Mouse (Mus musculus): Measurements from ENCODE around the gene Cubn. TPM values are rescaled to one million over a fixed set of nuclear protein-coding genes. Genes with fewer than 3 reads are reported as not detected.

Cubn gene
- 8.5 and 13.7 TPM in 2 replicates for polyA plus RNA-seq (2015; fragmentation: Nextera tagmentation; extraction: Ambion mirVana)

GRCm38 (mm10) chr2:13491734-13492133, at the start of gene Cubn:
Gene Cubn, minus strand, starts transcription at chr2:13491813.
- WGBS, result 37% methylated on average over 8 of the region's 8 CpGs

GRCm38 (mm10) chr2:13539860-13540259, 48.2 kb upstream of the Cubn start:
- no peak overlapping the region for H3K4me2 ChIP-seq (ENCODE audit: low read depth, low read length)
- H3K36me3 ChIP-seq (ENCODE audit: control insufficient read depth, insufficient read depth, low read length), result no peaks in the 10 kb centered on the region
- no peaks in the 10 kb centered on the region for H3K9me3 ChIP-seq (ENCODE audit: control insufficient read depth, low read length)
- 0 out of 2 replicates have a peak, but pooled peaks cover 4% of the 10 kb centered on the region for H3K4me1 ChIP-seq (ENCODE audit: control insufficient read depth, insufficient read depth, low read length)
- WGBS, result 90% methylated on average over 1 of the region's 1 CpGs
- no peak overlapping the region for H3K9ac ChIP-seq (ENCODE audit: low read depth, low read length)
- no peak overlapping the region for H3K4me3 ChIP-seq (ENCODE audit: low read length)
- no peak for ATAC-seq
- no peaks in the 10 kb centered on the region for H3K27me3 ChIP-seq (replicated peaks; ENCODE audit: control insufficient read depth, insufficient read depth, low read length)
- no peak overlapping the region for H3K27ac ChIP-seq (ENCODE audit: low read length)

More at GRCm38 (mm10) chr2:13491734-13492133, at the start of gene Cubn:
- Histone ChIP-seq H3K27ac (ENCODE audit: low read length) (peak within 1 kb of the TSS; percentile 76), H3K9me3 (ENCODE audit: control insufficient read depth, low read length) (no peaks in the 10 kb centered on the region), H3K27me3 (replicated peaks; ENCODE audit: control insufficient read depth, insufficient read depth, low read length) (no peaks in the 10 kb centered on the region), H3K36me3 (ENCODE audit: control insufficient read depth, insufficient read depth, low read length) (no peaks in the 10 kb centered on the region), H3K4me3 (ENCODE audit: low read length) (peak within 1 kb of the TSS; percentile 39), H3K4me2 (ENCODE audit: low read depth, low read length) (peak within 1 kb of the TSS; percentile 40), H3K4me1 (ENCODE audit: control insufficient read depth, insufficient read depth, low read length) (0 out of 2 replicates have a peak, but pooled peaks cover 3% of the 10 kb centered on the region), H3K9ac (ENCODE audit: low read depth, low read length) (peak within 1 kb of the TSS; percentile 51)
- peak; percentile 72 for ATAC-seq

GRCm38 (mm10) chr2:13538704-13539377, 47.2 kb upstream of the Cubn start:
- Histone ChIP-seq H3K36me3 (ENCODE audit: control insufficient read depth, insufficient read depth, low read length) (no peaks in the 10 kb centered on the region), H3K4me1 (ENCODE audit: control insufficient read depth, insufficient read depth, low read length) (0 out of 2 replicates have a peak, but pooled peaks cover 5% of the 10 kb centered on the region), H3K4me2 (ENCODE audit: low read depth, low read length) (no peak overlapping the region), H3K27me3 (replicated peaks; ENCODE audit: control insufficient read depth, insufficient read depth, low read length) (no peaks in the 10 kb centered on the region), H3K4me3 (ENCODE audit: low read length) (no peak overlapping the region), H3K9ac (ENCODE audit: low read depth, low read length) (no peak overlapping the region), H3K9me3 (ENCODE audit: control insufficient read depth, low read length) (no peaks in the 10 kb centered on the region), H3K27ac (ENCODE audit: low read length) (no peak overlapping the region)
- 40% methylated on average over 6 of the region's 6 CpGs for WGBS
- no peak for ATAC-seq

- Histone ChIP-seq H3K4me2 (ENCODE audit: low read depth, low read length) (no peak overlapping the region), H3K36me3 (ENCODE audit: control insufficient read depth, insufficient read depth, low read length) (no peaks in the 10 kb centered on the region), H3K9ac (ENCODE audit: low read depth, low read length) (no peak overlapping the region), H3K27me3 (replicated peaks; ENCODE audit: control insufficient read depth, insufficient read depth, low read length) (no peaks in the 10 kb centered on the region), H3K4me3 (ENCODE audit: low read length) (no peak overlapping the region), H3K4me1 (ENCODE audit: control insufficient read depth, insufficient read depth, low read length) (0 out of 2 replicates have a peak, but pooled peaks cover 5% of the 10 kb centered on the region), H3K27ac (ENCODE audit: low read length) (no peak overlapping the region), H3K9me3 (ENCODE audit: control insufficient read depth, low read length) (no peaks in the 10 kb centered on the region)
- ATAC-seq, result no peak
- 84% methylated on average over 2 of the region's 2 CpGs for WGBS
Measured at GRCm38 (mm10) chr2:13538258-13538657, 46.6 kb upstream of the Cubn start.

GRCm38 (mm10) chr2:13537733-13538132, 46.1 kb upstream of the Cubn start:
- H3K36me3 ChIP-seq (ENCODE audit: control insufficient read depth, insufficient read depth, low read length), result no peaks in the 10 kb centered on the region
- 0 out of 2 replicates have a peak, but pooled peaks cover 5% of the 10 kb centered on the region for H3K4me1 ChIP-seq (ENCODE audit: control insufficient read depth, insufficient read depth, low read length)
- 36% methylated on average over 2 of the region's 2 CpGs for WGBS

GRCm38 (mm10) chr2:13536747-13537146, 45.1 kb upstream of the Cubn start:
- Histone ChIP-seq H3K9ac (ENCODE audit: low read depth, low read length) (no peak overlapping the region), H3K36me3 (ENCODE audit: control insufficient read depth, insufficient read depth, low read length) (no peaks in the 10 kb centered on the region), H3K27ac (ENCODE audit: low read length) (no peak overlapping the region), H3K4me2 (ENCODE audit: low read depth, low read length) (no peak overlapping the region), H3K9me3 (ENCODE audit: control insufficient read depth, low read length) (no peaks in the 10 kb centered on the region), H3K27me3 (replicated peaks; ENCODE audit: control insufficient read depth, insufficient read depth, low read length) (no peaks in the 10 kb centered on the region), H3K4me1 (ENCODE audit: control insufficient read depth, insufficient read depth, low read length) (0 out of 2 replicates have a peak, but pooled peaks cover 5% of the 10 kb centered on the region), H3K4me3 (ENCODE audit: low read length) (no peak overlapping the region)
- ATAC-seq, result peak; percentile 90

More at GRCm38 (mm10) chr2:13537733-13538132, 46.1 kb upstream of the Cubn start:
- Histone ChIP-seq H3K4me3 (ENCODE audit: low read length) (no peak overlapping the region), H3K27me3 (replicated peaks; ENCODE audit: control insufficient read depth, insufficient read depth, low read length) (no peaks in the 10 kb centered on the region), H3K9me3 (ENCODE audit: control insufficient read depth, low read length) (no peaks in the 10 kb centered on the region), H3K4me2 (ENCODE audit: low read depth, low read length) (no peak overlapping the region), H3K27ac (ENCODE audit: low read length) (no peak overlapping the region), H3K9ac (ENCODE audit: low read depth, low read length) (no peak overlapping the region)
- no peak for ATAC-seq

- H3K36me3 ChIP-seq (ENCODE audit: control insufficient read depth, insufficient read depth, low read length), result no peaks in the 10 kb centered on the region
- 74% methylated on average over 6 of the region's 6 CpGs for WGBS
- no peak for ATAC-seq
Measured at GRCm38 (mm10) chr2:13530639-13531038, 39.0 kb upstream of the Cubn start.

GRCm38 (mm10) chr2:13529253-13529933, 37.8 kb upstream of the Cubn start:
- no peak overlapping the region for H3K27ac ChIP-seq (ENCODE audit: low read length)
- ATAC-seq, result no peak
- H3K36me3 ChIP-seq (ENCODE audit: control insufficient read depth, insufficient read depth, low read length), result no peaks in the 10 kb centered on the region
- WGBS, result 94% methylated on average over 3 of the region's 3 CpGs
- no peak overlapping the region for H3K9ac ChIP-seq (ENCODE audit: low read depth, low read length)
- no peak overlapping the region for H3K4me2 ChIP-seq (ENCODE audit: low read depth, low read length)
- H3K9me3 ChIP-seq (ENCODE audit: control insufficient read depth, low read length), result no peaks in the 10 kb centered on the region
- no peaks in the 10 kb centered on the region for H3K27me3 ChIP-seq (replicated peaks; ENCODE audit: control insufficient read depth, insufficient read depth, low read length)
- H3K4me1 ChIP-seq (ENCODE audit: control insufficient read depth, insufficient read depth, low read length), result no peaks in the 10 kb centered on the region; the same call in 1 of the 2 replicates
- H3K4me3 ChIP-seq (ENCODE audit: low read length), result no peak overlapping the region

More at GRCm38 (mm10) chr2:13530639-13531038, 39.0 kb upstream of the Cubn start:
- no peaks in the 10 kb centered on the region for H3K9me3 ChIP-seq (ENCODE audit: control insufficient read depth, low read length)
- H3K27ac ChIP-seq (ENCODE audit: low read length), result no peak overlapping the region
- H3K9ac ChIP-seq (ENCODE audit: low read depth, low read length), result no peak overlapping the region
- H3K4me3 ChIP-seq (ENCODE audit: low read length), result no peak overlapping the region
- peaks cover 3% of the 10 kb centered on the region; the same call in 1 of the 2 replicates for H3K4me1 ChIP-seq (ENCODE audit: control insufficient read depth, insufficient read depth, low read length)
- H3K27me3 ChIP-seq (replicated peaks; ENCODE audit: control insufficient read depth, insufficient read depth, low read length), result no peaks in the 10 kb centered on the region
- no peak overlapping the region for H3K4me2 ChIP-seq (ENCODE audit: low read depth, low read length)

GRCm38 (mm10) chr2:13527531-13527930, 35.9 kb upstream of the Cubn start:
- 65% methylated on average over 4 of the region's 4 CpGs for WGBS
- no peak overlapping the region for H3K4me3 ChIP-seq (ENCODE audit: low read length)
- no peak for ATAC-seq
- H3K27me3 ChIP-seq (replicated peaks; ENCODE audit: control insufficient read depth, insufficient read depth, low read length), result no peaks in the 10 kb centered on the region
- peaks cover 4% of the 10 kb centered on the region for H3K4me1 ChIP-seq (ENCODE audit: control insufficient read depth, insufficient read depth, low read length)
- no peaks in the 10 kb centered on the region for H3K9me3 ChIP-seq (ENCODE audit: control insufficient read depth, low read length)
- H3K36me3 ChIP-seq (ENCODE audit: control insufficient read depth, insufficient read depth, low read length), result no peaks in the 10 kb centered on the region
- no peak overlapping the region for H3K27ac ChIP-seq (ENCODE audit: low read length)
- H3K4me2 ChIP-seq (ENCODE audit: low read depth, low read length), result no peak overlapping the region
- H3K9ac ChIP-seq (ENCODE audit: low read depth, low read length), result no peak overlapping the region

Data from intestine, embryonic 16.5 days (tissue).